Mouse (Mus musculus) induced T-regulatory cell, adult 2 months (primary cell): Measurements from ENCODE around the gene Dph5.

Experiments used
- DNase-seq: peaks from one replicate; pipeline ENCODE4 v3.0.0-alpha.2; 2012; ENCODE audit warnings: low read depth

The Dph5 gene

DNA sequence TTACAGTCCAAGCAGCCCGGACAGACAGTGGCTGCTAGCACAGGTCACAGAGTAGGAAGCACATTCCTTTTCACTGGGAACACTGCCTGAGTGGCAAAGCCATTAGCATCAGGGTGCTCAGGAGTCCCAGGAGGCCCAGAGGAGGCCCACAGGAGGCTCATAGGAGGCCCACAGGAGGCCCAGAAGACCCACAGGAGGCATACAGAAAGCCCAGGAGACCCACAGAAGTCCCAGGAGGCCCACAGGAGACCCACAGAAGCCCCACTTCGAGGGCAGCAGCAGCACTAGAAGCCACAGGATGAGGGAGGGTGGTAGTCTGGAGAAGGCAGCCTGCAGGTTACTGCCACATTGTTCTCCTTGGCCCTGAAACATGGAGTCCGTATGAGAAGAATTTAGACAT is 65.5 kb downstream of the Dph5 start:
- DNase-seq = no peak

- no peak for DNase-seq
These were observed 69.6 kb downstream of the Dph5 start for GRCm38 (mm10) chr3:115957223-115957622.

DNA sequence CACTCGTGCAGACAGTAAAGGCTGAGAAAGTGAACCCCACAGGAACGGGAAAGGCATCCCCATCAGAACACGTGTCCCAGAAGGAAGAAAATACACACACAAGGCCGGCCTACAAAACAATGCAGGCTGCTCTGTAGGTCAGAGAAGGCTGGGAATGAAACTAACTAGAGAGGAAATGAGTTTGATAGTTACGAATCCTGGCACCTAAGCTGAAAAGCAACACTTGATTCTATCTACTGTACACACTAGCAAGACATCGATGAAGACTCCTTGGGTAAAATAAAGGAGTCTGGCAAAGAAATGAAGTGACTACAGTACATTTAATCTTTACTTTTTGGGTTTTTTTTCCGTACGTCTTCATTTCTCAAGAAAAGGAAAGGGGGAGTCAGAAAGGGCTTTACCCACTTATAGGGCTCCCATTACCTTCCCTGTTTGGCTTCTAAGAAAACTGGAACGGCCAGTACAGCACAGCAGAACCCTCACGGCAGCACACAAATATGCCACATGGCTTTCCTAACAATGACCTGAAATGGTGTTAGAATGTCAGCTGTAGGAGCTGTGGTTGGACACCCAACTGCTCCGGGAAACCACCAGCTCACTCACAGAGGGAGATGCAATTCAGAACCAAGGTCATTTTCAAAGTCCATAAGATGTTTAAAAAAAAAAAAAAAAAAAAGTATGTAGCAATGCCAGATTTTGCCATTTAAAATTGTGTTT is 73.8 kb downstream of the Dph5 start:
- no peak for DNase-seq

DNA sequence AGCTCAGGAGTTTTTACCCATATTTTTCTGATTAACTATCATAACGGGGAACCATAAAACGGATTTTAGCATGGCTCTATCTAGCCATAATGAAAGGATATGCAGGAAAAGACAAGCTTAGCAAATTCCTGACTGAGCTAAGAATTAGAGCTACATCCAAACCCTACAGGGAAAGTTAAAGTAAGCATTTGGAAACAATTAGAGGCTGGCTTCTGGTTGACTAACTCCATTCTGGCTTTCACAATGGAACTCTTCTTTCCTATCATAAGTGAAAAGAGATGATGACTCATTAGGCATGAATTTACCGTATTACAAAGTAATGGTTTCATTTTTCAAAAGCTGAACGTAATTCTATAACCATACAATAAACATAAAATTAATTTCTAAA is 74.4 kb downstream of the Dph5 start:
- DNase-seq = no peak

- DNase-seq = no peak
These were observed 76.0 kb downstream of the Dph5 start for GRCm38 (mm10) chr3:115963597-115963996.

DNA sequence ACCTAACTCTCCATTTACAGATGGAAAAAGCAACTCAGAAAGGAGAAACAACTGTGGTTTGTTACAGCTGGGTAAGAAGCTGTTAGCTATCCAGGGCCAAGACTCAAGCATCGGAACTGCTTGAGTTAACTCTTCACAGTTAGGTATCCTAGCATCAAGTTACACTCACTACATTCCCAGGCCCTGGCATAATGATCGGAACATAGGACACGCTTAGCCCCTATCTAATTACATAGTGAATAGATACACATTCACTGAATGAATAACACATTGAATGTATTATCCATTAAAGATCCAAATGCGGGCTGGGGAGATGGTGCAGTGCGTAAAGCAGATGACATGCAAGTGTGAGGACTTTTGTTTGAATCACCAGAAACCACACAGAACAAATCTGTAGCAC is 76.4 kb downstream of the Dph5 start:
- DNase-seq = no peak

DNA sequence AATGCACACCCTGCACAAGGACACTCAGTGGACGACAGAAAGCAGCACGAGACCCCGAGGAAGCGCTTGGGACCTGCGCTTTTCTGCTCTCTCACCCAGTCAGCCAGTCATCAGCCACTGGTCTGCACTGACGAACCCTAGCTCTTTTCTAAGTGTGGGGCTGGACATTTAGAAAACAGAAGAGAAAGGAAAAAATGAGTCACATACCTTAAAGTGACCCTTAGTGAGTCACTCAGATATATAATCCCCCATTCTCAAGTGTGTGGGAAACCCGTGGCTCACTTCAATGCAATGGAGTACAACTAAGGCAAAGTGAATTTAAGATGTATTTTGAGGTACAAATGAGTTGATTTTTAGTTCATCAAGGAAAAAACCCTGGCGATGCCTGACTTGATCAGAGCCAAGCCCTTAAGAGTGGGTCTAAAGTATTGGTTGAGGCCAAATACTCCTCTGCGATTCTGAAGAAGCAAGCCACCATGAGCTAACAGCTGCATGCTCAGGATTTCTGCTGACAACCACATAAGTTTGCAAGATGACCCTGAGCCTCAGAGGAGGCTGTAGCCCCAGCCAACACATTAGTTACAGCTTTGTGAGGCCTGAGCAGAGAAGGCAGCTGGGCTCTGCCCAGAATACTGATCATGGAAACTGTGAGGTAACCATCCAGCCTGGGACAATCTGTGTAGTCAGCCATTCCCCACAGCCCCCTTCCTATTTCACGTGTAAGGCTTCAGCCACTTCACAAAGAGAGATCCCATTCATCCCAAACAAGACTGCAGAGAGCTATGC is 81.3 kb downstream of the Dph5 start:
- no peak for DNase-seq

- DNase-seq = peak; percentile 43
These were observed 83.6 kb downstream of the Dph5 start for GRCm38 (mm10) chr3:115971045-115971785.

DNA sequence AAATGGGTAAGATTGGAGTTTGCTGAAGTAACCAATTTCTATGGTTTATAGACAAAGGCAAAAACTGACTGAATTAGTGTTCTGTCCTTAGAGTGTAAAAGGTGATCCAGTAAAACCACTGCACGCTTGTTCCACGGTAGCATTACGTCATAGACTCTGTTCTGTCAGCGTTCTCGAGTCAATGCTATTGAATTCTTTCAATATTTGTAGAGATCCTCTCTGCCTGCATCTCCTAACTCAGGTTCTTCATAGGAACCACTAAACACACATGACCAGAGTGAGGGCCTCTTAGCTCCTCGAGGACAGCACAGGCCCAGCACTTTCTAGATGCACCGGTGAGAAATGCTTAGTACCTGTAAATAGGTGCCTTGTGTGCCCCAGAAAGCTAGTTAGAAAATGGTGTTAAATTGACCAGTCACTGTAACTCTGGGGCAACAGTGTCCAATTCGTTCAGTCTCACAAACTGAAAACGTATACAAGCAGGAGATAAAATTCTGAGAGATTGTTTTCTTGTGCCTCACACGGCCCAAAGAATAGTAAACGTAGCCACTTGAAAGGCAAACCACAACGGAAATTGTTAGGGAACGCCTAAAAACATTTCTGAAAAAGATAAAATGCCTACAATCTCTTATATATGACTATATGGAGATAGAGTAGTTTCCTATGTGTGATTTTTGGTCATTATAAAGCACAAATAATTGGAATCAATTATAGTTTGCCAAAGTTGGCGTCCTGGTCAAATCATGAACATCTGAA is 84.4 kb downstream of the Dph5 start:
- DNase-seq = peak; percentile 86

GRCm38 (mm10) chr3:115974228-115974627 is 86.6 kb downstream of the Dph5 start:
- peak; percentile 76 for DNase-seq

GRCm38 (mm10) chr3:115974995-115975394 is 87.4 kb downstream of the Dph5 start:
- peak; percentile 21 for DNase-seq

DNA sequence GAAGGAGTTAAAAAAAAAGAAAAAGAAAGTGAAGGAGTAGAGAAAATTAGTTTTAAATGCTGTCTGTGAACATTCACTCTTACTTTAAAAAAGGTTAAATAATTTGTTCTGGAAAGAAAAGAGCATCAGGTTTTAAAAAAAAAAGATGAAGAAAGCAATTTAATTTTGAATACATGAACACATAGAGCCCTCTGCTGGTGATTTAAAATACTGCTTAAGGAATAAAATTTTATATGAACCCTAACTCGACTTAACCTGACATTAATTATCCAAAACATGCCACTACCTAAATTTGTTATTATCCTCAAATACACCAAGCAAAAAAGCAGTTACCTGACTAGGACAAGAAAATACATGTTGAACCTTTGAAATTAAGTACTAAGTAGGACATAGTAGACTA is 91.4 kb downstream of the Dph5 start:
- DNase-seq = peak; percentile 82

GRCm38 (mm10) chr3:115983217-115983616 is 95.6 kb downstream of the Dph5 start:
- DNase-seq = no peak
